Mouse (Mus musculus) A20 (cell line): ENCODE data around the gene Trim25.
"Not testable (repeated sequence)": the region's sequence is repeated elsewhere in the genome, so short reads cannot be mapped to it uniquely, and the experiment has no call there.

ENCODE experiments used
- DNase-seq: peaks from one replicate; pipeline ENCODE4 v3.0.0-alpha.2; 2011; ENCODE audit warnings: low read depth, low spot score

Gene Trim25

GRCm38 (mm10) chr11:88994492-88994891 is 4.7 kb upstream of the Trim25 start:
- DNase-seq = no peak

GRCm38 (mm10) chr11:88995616-88996015 is 3.6 kb upstream of the Trim25 start:
- DNase-seq = no peak

- no peak for DNase-seq
Observed at GRCm38 (mm10) chr11:88996427-88996826, 2.7 kb upstream of the Trim25 start.

DNA sequence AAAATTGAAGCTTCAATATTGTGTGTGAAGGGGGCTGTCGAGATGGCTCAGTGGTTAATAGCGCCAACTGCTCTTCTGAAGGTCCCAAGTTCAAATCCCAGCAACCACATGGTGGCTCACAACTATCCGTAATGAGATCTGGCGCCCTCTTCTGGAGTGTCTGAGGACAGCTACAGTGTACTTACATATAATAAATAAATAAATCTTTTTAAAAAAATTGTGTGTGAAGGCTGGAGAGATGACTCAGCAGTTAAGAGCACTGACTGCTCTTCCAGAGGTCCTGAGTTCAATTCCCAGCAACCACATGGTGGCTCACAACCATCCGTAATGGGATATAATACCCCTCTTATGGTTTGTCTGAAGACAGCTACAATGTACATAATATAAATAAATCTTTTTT is 1.8 kb upstream of the Trim25 start:
- not testable (repeated sequence) for DNase-seq

GRCm38 (mm10) chr11:88998406-88998805 is 770 bp upstream of the Trim25 start:
- DNase-seq = no peak

GRCm38 (mm10) chr11:88999723-89000526 is 749 bp downstream of the Trim25 start:
- peak; percentile 52 for DNase-seq

DNA sequence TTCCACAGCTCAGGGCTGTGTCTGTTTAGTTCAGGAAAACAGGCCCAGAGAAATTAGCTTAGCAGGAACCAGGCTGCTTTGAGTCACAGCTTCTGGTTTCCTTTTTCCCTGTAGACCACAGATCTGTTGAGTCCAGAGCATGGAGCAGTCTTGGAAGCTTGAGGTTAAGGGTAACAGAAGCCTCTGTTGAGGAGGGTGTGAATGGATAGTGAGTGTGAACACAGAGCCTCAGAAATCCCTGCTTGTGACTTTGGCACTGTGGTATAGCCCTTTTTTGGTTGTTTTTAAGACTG is 1.3 kb downstream of the Trim25 start:
- no peak for DNase-seq

- DNase-seq = no peak
Observed at GRCm38 (mm10) chr11:89001569-89001968, 2.4 kb downstream of the Trim25 start.

DNA sequence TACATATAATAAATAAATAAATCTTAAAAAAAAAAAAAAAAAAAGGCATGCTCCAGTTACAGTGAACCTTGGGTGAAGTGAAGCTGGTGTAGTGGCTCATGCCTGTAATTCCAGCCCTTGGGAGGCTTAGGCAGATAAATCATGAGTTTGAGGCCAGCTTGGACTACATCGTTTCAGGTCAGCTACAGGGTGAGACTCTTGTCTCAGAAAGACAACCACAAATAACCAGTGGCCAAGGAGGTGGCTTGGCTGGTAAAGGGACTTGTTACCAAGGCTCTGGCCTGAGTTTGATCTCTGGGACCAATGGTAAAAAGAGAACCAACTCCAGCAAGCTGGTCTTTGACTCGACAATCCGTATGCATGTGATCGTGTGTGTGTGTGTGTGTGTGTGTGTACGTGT is 2.9 kb downstream of the Trim25 start:
- no peak for DNase-seq

- DNase-seq = no peak
Observed at GRCm38 (mm10) chr11:89002621-89003020, 3.4 kb downstream of the Trim25 start.

GRCm38 (mm10) chr11:89003078-89003477 is 3.9 kb downstream of the Trim25 start:
- DNase-seq = no peak

GRCm38 (mm10) chr11:89003726-89004125 is 4.5 kb downstream of the Trim25 start:
- DNase-seq = no peak

- DNase-seq = no peak
Observed at GRCm38 (mm10) chr11:89005473-89005872, 6.3 kb downstream of the Trim25 start.

GRCm38 (mm10) chr11:89006404-89006803 is 7.2 kb downstream of the Trim25 start:
- DNase-seq = no peak

DNA sequence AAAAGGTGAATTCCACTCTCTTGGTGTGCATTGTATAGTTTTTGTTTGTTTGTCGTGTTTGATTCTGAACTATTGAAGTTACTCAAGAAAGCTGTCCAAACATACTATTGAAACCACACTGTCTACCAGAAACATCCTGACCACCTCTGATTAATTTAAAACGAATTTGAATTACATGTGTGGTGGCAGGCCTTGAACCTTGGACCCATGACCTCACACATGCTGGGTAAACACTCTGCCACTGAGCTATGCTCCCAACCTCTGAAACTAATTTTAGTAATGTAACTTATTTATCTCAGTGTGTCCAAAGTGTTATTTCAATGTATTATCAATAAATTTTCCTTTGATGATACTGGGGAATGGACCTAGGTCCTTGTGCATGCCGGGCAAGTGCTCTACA is 8.4 kb downstream of the Trim25 start:
- no peak for DNase-seq

GRCm38 (mm10) chr11:89009066-89009465 is 9.9 kb downstream of the Trim25 start:
- DNase-seq = no peak

GRCm38 (mm10) chr11:89009496-89009895 is 10.3 kb downstream of the Trim25 start:
- DNase-seq = no peak

GRCm38 (mm10) chr11:89012241-89012640 is 13.1 kb downstream of the Trim25 start:
- no peak for DNase-seq

DNA sequence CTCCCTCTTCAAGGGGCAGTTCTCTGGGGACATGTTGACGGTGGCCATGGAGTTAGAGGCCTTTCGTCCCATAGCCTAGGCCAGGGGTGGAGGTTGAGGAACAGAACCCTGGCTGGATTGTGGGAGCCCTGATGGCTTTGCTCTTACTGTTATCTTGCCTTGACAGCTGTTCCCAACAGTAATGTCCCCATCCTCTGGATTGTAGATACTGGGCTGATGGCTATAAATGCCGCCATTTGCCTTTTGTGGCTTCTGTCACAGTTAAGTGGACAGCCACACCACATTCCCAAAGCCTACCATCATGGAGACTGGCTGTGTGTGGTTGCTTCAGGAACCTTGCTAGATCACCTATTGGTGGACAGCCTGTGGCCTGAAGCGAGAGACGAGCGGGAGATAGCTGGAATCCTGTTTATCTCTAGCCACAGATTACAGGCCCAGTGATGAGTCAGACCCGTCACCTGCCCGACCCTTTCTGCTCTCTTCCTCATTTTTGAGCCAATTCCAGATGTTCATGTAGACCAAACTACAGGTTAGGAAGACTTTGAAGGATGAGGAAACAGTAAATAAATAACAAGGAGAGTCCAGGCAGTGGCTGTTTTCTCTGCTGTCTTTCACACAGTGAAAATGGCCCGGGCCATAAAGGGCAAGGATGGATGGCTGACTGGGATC is 18.5 kb downstream of the Trim25 start:
- DNase-seq = no peak

DNA sequence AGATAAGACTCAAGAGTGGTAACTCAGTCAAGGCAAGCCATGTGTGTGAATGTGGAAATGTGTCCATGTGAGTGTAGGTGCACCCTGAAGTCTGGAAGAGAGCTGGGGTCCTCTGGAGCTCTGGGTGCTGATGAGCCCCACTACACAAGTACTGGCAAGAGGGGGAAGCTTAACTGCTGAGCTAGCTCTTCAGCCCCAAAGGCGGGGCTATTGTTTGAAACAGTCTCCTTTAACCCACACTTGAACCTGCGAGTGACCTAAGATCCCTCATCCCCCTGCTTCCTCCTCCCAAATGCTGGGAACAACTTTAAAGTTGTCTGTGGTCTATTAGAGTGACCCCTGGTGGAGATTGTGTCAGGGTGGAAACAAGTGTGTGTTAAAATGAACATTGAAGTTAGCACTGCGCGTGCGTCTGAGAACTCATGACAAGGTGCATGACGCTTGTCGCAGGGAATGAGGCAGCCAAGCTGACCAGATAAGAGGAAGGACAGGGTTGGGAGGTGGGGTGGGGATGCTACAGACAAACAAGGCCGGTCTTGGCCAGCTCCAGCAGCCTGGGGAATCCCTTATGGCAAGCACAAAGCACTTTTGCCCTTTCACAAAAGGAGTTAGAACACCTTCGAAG is 21.6 kb downstream of the Trim25 start:
- no peak for DNase-seq

DNA sequence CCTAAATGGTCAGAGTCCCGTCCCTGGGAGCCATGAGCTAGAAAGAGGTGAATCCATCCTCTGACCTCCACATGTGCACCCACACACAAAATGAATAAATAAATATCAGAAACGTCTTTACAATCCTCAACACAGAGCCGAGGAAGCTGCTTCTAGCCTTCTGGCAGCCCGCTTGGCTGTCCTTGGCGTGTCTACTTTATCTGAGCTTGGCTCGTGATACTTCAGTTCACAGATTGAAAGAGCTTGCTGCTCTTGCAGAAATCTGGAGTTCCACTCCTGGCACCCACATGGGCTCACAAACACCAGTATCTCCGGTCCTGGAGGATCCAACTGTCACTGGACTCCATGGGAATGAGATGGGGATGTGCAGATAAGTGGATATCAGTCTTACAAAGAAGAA is 22.5 kb downstream of the Trim25 start:
- DNase-seq = no peak

GRCm38 (mm10) chr11:89022120-89022731 is 23.1 kb downstream of the Trim25 start:
- DNase-seq = no peak

GRCm38 (mm10) chr11:89023477-89023876 is 24.3 kb downstream of the Trim25 start:
- no peak for DNase-seq
